Mouse (Mus musculus) neural tube, embryonic 13.5 days (tissue): Measurements from ENCODE around the gene Tmem131l. TPM values are rescaled to one million over a fixed set of nuclear protein-coding genes. Genes with fewer than 3 reads are reported as not detected.

Experiments
- ATAC-seq: fragments of 200-750 bp; cut with Nextera tagmentation; 2 replicates; pipeline ENCODE4 v1.8.0; 2017; ENCODE audit warnings: low read depth, mild to moderate bottlenecking, moderate TSS enrichment, moderate library complexity
- H3K27ac ChIP-seq: fragments of 300-500 bp; sonication (generic); replicated peaks from 2 replicates; pipeline ENCODE4 v1.5.1; 2015; ENCODE audit warnings: moderate library complexity, mild to moderate bottlenecking, inconsistent platforms
- H3K27me3 ChIP-seq: fragments of 300-500 bp; sonication (generic); 2 replicates; pipeline ENCODE4 v1.6.1; 2015; ENCODE audit warnings: mild to moderate bottlenecking, inconsistent platforms
- H3K36me3 ChIP-seq: fragments of 300-500 bp; sonication (generic); 2 replicates; pipeline ENCODE4 v1.6.1; 2015; ENCODE audit warnings: mild to moderate bottlenecking, inconsistent platforms
- H3K4me1 ChIP-seq: fragments of 300-500 bp; sonication (generic); replicated peaks from 2 replicates; pipeline ENCODE4 v1.6.1; 2015; ENCODE audit warnings: inconsistent platforms
- H3K4me2 ChIP-seq: fragments of 300-500 bp; sonication (generic); 2 replicates; pipeline ENCODE4 v1.6.1; 2015; ENCODE audit warnings: inconsistent platforms, mild to moderate bottlenecking, moderate library complexity
- H3K4me3 ChIP-seq: fragments of 300-500 bp; sonication (generic); 2 replicates; pipeline ENCODE4 v1.5.1; 2015; ENCODE audit warnings: mild to moderate bottlenecking, inconsistent platforms
- H3K9ac ChIP-seq: fragments of 300-500 bp; sonication (generic); 2 replicates; pipeline ENCODE4 v1.6.1; 2015; ENCODE audit warnings: moderate library complexity, mild to moderate bottlenecking, inconsistent platforms
- H3K9me3 ChIP-seq: fragments of 300-500 bp; sonication (generic); 2 replicates; pipeline ENCODE4 v1.6.1; 2016; ENCODE audit warnings: inconsistent platforms
- WGBS: fragments of 180-500 bp; shearing (Covaris S2); methylation state at CpG from one replicate; pipeline ENCODE4 v1.1.7; 2015; 5-methylcytosine and 5-hydroxymethylcytosine counted together
- polyA plus RNA-seq: library from polyadenylated mRNA; unstranded; fragments of >200 nt; fragmentation: Nextera tagmentation; extraction: Ambion mirVana; gene quantifications from 2 replicates; pipeline ENCODE4 v1.2.1, GENCODE M21; 2015

Tmem131l gene
- polyA plus RNA-seq, 1 experiment from 2014 or later: 75.3 TPM

- H3K4me3 ChIP-seq: no peak overlapping the region
- H3K27ac ChIP-seq: no peak overlapping the region
- H3K4me2 ChIP-seq: no peak overlapping the region
- H3K36me3 ChIP-seq: no peaks in the 10 kb centered on the region
- no peaks in the 10 kb centered on the region for H3K27me3 ChIP-seq
- ATAC-seq: no peak
- peaks cover 29% of the 10 kb centered on the region for H3K4me1 ChIP-seq
- no peak overlapping the region for H3K9ac ChIP-seq
- no peaks in the 10 kb centered on the region for H3K9me3 ChIP-seq
- 86% methylated on average over 6 of the region's 6 CpGs for WGBS
These were observed 37.4 kb downstream of the Tmem131l start for GRCm38 (mm10) chr3:84002433-84003090.

DNA sequence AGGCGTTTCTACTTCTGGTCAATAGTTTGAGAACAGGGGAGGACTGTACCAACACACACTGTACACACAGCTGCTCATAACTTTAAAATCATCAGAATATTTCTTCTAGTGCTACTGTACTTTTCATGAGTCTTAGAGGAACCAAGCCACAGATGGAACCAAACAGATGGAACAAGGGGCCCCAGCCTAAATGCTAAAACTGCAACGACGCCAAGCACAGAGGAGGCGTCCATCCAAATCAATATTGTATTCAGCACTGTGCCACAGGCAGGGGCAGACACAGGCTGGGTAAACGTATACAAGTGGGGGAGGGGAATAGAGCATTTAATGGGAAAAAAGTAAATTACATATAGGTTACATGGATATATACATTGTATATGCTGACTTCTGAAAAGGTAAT is 42.4 kb downstream of the Tmem131l start:
- Histone ChIP-seq H3K36me3 (no peaks in the 10 kb centered on the region), H3K9me3 (no peaks in the 10 kb centered on the region), H3K9ac (no peak overlapping the region), H3K4me3 (no peak overlapping the region), H3K4me2 (no peak overlapping the region), H3K27me3 (no peaks in the 10 kb centered on the region), H3K4me1 (peaks cover 66% of the 10 kb centered on the region), H3K27ac (no peak overlapping the region)
- 35% methylated on average over 5 of the region's 5 CpGs for WGBS
- ATAC-seq: no peak

- H3K27ac ChIP-seq: 0 out of 2 replicates have a peak overlapping the region, but pooled peaks have one; percentile 33
- no peak overlapping the region for H3K4me3 ChIP-seq
- H3K4me2 ChIP-seq: no peak overlapping the region
- H3K27me3 ChIP-seq: no peaks in the 10 kb centered on the region
- 42% methylated on average over 3 of the region's 3 CpGs for WGBS
- H3K36me3 ChIP-seq: no peaks in the 10 kb centered on the region
- peaks cover 67% of the 10 kb centered on the region for H3K4me1 ChIP-seq
- H3K9ac ChIP-seq: no peak overlapping the region
- ATAC-seq: no peak
- H3K9me3 ChIP-seq: no peaks in the 10 kb centered on the region
These were observed 42.9 kb downstream of the Tmem131l start for GRCm38 (mm10) chr3:83997036-83997435.

DNA sequence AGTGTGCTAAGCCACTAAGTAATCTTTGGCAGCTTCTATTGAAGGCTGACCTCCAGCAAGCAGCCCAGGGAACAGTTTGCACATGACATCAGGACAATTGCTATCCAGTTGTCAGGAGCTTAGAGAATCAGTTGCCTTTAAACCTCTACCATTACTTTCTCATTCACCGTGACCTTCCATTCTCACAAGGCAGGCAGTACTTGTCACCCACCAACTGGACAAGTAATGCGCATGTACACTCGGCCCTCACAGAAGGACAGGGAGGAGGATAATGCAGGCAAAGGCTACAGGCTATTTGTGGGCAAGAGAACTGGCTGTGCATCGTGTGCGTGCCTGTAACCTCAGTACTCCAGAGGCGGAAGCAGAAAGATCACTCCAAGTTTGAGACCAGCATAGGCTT is 43.9 kb downstream of the Tmem131l start:
- Histone ChIP-seq H3K9ac (no peak overlapping the region; the same call in 1 of the 2 replicates), H3K27me3 (no peaks in the 10 kb centered on the region), H3K4me1 (peaks cover 71% of the 10 kb centered on the region), H3K9me3 (no peaks in the 10 kb centered on the region), H3K27ac (peak overlapping the region; percentile 33), H3K4me2 (no peak overlapping the region), H3K4me3 (no peak overlapping the region), H3K36me3 (no peaks in the 10 kb centered on the region)
- no peak for ATAC-seq
- WGBS: 52% methylated on average over 6 of the region's 6 CpGs

DNA sequence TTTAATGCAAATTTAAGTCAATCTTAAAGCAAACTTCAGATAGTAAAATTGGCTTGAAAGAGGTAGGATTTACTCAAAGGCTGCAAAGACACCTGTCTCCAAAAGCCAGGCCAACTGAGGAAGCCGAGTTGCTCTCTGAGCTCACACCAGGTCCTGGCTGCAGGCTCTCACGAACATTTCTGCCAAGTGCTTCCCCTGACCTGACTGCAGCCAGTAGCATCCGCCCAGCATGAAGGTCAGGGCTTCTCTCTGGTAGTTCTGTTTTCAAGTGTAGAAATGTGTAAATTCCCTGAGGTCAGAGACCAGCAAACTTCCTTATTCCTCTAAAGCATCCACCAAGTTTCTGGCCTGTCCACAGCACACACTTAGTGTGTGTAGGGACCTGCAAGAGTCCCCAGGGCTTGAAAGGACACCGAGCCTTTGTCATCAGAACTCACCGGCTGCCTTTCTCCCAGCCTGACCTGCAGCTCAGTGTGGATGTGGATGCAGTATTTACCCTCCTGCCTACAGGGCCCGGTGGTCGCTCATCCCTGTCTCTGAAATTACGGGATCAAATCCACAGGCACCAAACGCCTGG is 44.6 kb downstream of the Tmem131l start:
- H3K9ac ChIP-seq: no peak overlapping the region; the same call in 1 of the 2 replicates
- ATAC-seq: no peak
- WGBS: 54% methylated on average over 9 of the region's 9 CpGs
- H3K4me3 ChIP-seq: no peak overlapping the region
- H3K27me3 ChIP-seq: no peaks in the 10 kb centered on the region
- peak overlapping the region; percentile 33; the same call in 1 of the 2 replicates for H3K27ac ChIP-seq
- no peak overlapping the region for H3K4me2 ChIP-seq
- peaks cover 75% of the 10 kb centered on the region for H3K4me1 ChIP-seq
- no peaks in the 10 kb centered on the region for H3K36me3 ChIP-seq
- H3K9me3 ChIP-seq: no peaks in the 10 kb centered on the region

- Histone ChIP-seq H3K36me3 (no peaks in the 10 kb centered on the region), H3K4me3 (no peak overlapping the region), H3K9ac (no peak overlapping the region), H3K4me1 (peaks cover 85% of the 10 kb centered on the region), H3K4me2 (no peak overlapping the region), H3K27ac (peak overlapping the region; percentile 25; the same call in 1 of the 2 replicates), H3K27me3 (no peaks in the 10 kb centered on the region), H3K9me3 (no peaks in the 10 kb centered on the region)
- peak; percentile 28; the same call in 1 of the 2 replicates for ATAC-seq
- WGBS: 26% methylated on average over 8 of the region's 8 CpGs
These were observed 45.6 kb downstream of the Tmem131l start for GRCm38 (mm10) chr3:83994217-83994839.

GRCm38 (mm10) chr3:83993089-83993516 is 46.9 kb downstream of the Tmem131l start:
- Histone ChIP-seq H3K27ac (peak overlapping the region; percentile 76), H3K27me3 (no peaks in the 10 kb centered on the region), H3K4me3 (no peak overlapping the region), H3K9ac (no peak overlapping the region), H3K9me3 (no peaks in the 10 kb centered on the region), H3K4me1 (peaks cover 95% of the 10 kb centered on the region), H3K36me3 (no peaks in the 10 kb centered on the region), H3K4me2 (no peak overlapping the region)
- WGBS: 33% methylated on average over 8 of the region's 8 CpGs
- peak; percentile 63 for ATAC-seq

DNA sequence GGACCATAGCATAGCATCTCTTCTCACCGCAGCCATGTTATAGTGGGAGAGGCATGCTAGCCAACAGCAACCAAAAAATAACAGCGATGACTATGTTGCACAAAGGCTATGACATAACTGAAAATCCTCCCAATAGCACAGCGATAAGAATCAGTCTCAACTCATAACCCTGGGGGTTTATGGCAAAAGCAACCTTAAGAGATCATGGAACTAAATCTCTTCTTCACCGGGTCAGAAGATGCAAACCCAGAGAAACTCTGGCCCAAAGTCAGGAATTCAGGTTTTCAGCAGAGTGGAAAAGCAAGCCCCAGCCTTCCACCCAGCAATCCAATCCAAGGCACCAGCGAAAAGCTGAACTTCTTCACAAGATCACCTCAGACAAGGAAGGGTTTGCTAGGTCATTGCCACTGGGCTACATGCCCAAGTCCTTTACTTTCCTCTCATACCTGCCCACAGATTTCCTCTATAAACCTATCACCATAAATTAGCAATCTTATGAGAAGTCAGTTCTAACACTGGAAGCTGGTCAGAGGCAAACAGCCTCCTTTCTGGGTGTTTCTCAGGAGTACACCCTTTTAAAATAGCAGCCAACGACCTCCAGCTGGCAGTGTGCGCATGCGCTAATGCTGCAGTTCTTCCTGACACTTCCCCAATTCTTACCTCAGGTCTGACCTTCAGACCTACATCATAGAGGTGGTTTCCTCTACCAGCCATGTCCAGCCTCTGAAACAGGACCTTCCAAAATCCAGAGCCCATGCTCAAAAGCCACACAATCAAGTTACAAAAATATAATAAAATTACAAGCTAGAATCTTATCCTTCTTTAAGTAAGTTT is 48.1 kb downstream of the Tmem131l start:
- peaks cover 92% of the 10 kb centered on the region for H3K4me1 ChIP-seq

DNA sequence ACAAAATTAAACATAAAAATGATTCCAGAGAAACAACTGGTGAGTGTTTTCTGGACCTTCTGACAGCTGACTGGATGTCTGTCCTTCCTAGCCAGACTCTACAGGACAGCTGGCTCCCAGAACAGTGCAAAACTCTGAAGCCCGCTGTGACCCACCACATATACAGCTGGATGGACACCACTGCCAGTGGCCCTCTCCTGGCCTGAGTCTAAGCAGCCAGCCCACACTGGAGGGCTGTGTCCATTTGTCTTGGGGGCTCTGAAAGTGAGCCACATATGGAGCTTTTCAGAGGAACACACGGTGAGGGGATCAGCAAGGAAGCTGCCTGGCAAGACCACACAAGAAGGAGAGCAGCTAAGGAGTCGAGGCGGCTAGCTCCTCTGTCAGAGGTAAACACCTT is 51.8 kb downstream of the Tmem131l start:
- ATAC-seq: no peak
- H3K4me2 ChIP-seq: no peak overlapping the region
- no peak overlapping the region for H3K9ac ChIP-seq
- WGBS: 24% methylated on average over 4 of the region's 4 CpGs
- no peaks in the 10 kb centered on the region for H3K27me3 ChIP-seq
- H3K4me1 ChIP-seq: peaks cover 92% of the 10 kb centered on the region
- no peak overlapping the region for H3K27ac ChIP-seq
- H3K36me3 ChIP-seq: no peaks in the 10 kb centered on the region
- H3K4me3 ChIP-seq: no peak overlapping the region
- H3K9me3 ChIP-seq: no peaks in the 10 kb centered on the region

More for the DNA sequence above, 48.1 kb downstream of the Tmem131l start:
- Histone ChIP-seq H3K4me3 (no peak overlapping the region), H3K9me3 (no peaks in the 10 kb centered on the region), H3K27ac (no peak overlapping the region), H3K4me2 (no peak overlapping the region), H3K27me3 (no peaks in the 10 kb centered on the region), H3K36me3 (no peaks in the 10 kb centered on the region), H3K9ac (no peak overlapping the region)
- WGBS: 92% methylated on average over 8 of the region's 8 CpGs
- ATAC-seq: no peak

GRCm38 (mm10) chr3:83987533-83988112 is 52.4 kb downstream of the Tmem131l start:
- H3K27ac ChIP-seq: no peak overlapping the region
- H3K4me2 ChIP-seq: no peak overlapping the region
- WGBS: 83% methylated on average over 8 of the region's 8 CpGs
- H3K27me3 ChIP-seq: no peaks in the 10 kb centered on the region
- H3K4me3 ChIP-seq: no peak overlapping the region
- H3K36me3 ChIP-seq: no peaks in the 10 kb centered on the region
- no peak for ATAC-seq
- no peak overlapping the region for H3K9ac ChIP-seq
- H3K4me1 ChIP-seq: peaks cover 92% of the 10 kb centered on the region
- no peaks in the 10 kb centered on the region for H3K9me3 ChIP-seq

DNA sequence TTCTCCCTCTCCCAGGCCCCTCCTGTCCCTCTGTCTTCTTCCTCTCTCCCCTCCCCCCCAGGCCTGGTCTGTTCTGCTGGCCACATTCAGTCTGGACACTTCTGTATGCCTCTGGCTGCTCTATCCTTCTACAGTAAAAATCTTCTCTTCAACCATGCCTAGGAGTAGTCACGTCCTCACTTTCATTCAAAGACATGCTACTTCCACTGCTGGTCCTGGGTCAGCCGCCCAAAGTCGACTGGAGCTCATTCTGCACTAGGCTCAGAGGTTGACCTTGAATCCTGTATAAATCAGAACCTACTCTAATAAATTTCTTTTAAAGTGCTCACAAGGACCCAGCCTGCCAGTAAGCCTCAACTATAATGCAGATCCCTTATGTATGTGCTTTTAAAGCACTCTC is 53.2 kb downstream of the Tmem131l start:
- Histone ChIP-seq H3K4me3 (no peak overlapping the region), H3K9me3 (no peaks in the 10 kb centered on the region), H3K4me2 (no peak overlapping the region), H3K36me3 (no peaks in the 10 kb centered on the region), H3K4me1 (peaks cover 88% of the 10 kb centered on the region), H3K27ac (peak overlapping the region; percentile 47; the same call in 1 of the 2 replicates), H3K9ac (no peak overlapping the region), H3K27me3 (no peaks in the 10 kb centered on the region)
- 60% methylated on average over 3 of the region's 3 CpGs for WGBS
- no peak for ATAC-seq
